Mouse (Mus musculus) T-helper 1 cell (primary cell): Measurements from ENCODE around the gene Zfp239.
"Not testable (repeated sequence)": the region's sequence is repeated elsewhere in the genome, so short reads cannot be mapped to it uniquely, and the experiment has no call there.

Source experiments
- in situ Hi-C: fragments of 300-600 bp; cut with MboI, MseI; formaldehyde crosslinking; loops from one replicate; pipeline ENCODE4 v1.15.1; 2025; ENCODE audit warnings: high pct_unique_total_duplicates

The Zfp239 gene

GRCm38 (mm10) chr6:117861848-117862247 lies at the start of gene Zfp239:
Gene Zfp239 (plus strand): TSS chr6:117862100.
- in situ Hi-C loops: loop anchor here (5.0 kb wide), 1 partner anchor 55 kb away; no protein-coding TSS in a partner anchor

DNA sequence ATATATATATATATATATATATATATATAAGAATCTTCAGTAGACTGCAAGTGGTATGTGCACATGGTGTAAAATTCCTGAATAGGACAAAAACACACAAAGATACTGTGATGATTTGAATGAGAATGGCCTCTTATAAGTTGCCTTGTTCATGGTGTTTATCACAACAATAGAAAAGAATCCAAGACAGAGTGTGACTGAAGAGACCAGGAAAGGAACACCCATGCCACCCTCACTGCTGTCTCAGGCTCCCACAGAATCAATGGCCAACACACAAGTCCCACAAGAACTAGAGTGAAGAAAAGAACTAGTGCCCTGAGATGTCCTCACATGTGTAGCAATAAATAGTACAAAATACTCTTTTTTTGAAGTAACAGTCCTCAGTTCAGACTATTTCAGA lies 47.2 kb upstream of the Zfp239 start:
- in situ Hi-C loops: loop anchor here (5.0 to 25.0 kb wide), 2 partner anchors 47 to 1052 kb away; no protein-coding TSS in a partner anchor

GRCm38 (mm10) chr6:117817108-117817541 lies 44.8 kb upstream of the Zfp239 start:
- in situ Hi-C loops: loop anchor here (25.0 kb wide), 1 partner anchor 1055 kb away; no protein-coding TSS in a partner anchor

GRCm38 (mm10) chr6:117820327-117820726 lies 41.6 kb upstream of the Zfp239 start:
- in situ Hi-C loops: loop anchor here (5.0 to 25.0 kb wide), 3 partner anchors 148 to 1058 kb away; no protein-coding TSS in a partner anchor

- in situ Hi-C loops: no loop called here
Measured at GRCm38 (mm10) chr6:117825369-117825768, 36.5 kb upstream of the Zfp239 start.

- in situ Hi-C loops: no loop called here
Measured at GRCm38 (mm10) chr6:117828273-117828672, 33.6 kb upstream of the Zfp239 start.

GRCm38 (mm10) chr6:117840686-117841510 lies 21.0 kb upstream of the Zfp239 start, which contains the start of gene Zfp637:
Gene Zfp637 (plus strand): TSS chr6:117841180.
- in situ Hi-C loops: loop anchor here (10.0 kb wide), 1 partner anchor 84 kb away; no protein-coding TSS in a partner anchor

DNA sequence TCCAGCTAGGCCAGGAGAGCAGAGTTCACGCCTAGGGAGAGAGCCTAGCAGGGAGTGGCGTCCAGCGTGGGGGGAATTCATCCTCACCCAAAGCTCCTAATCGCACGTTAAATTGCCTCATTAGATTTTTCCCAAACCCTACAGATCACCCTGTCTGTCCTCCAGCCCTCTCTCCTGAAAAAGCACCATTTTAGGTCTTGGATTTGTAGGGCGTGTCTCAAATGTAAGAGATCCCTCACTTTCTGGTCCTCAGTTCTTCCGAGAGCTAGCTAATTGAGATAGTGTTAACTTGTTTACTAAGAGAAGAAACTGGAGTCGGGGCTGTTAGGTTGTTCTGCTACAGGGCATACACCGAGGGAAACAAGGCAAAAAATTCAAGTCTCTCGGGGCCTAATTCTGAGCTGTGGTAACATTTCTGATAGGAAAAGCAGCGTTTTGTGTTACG lies 20.4 kb upstream of the Zfp239 start:
- in situ Hi-C loops: loop anchor here (10.0 kb wide), 1 partner anchor 83 kb away; no protein-coding TSS in a partner anchor

DNA sequence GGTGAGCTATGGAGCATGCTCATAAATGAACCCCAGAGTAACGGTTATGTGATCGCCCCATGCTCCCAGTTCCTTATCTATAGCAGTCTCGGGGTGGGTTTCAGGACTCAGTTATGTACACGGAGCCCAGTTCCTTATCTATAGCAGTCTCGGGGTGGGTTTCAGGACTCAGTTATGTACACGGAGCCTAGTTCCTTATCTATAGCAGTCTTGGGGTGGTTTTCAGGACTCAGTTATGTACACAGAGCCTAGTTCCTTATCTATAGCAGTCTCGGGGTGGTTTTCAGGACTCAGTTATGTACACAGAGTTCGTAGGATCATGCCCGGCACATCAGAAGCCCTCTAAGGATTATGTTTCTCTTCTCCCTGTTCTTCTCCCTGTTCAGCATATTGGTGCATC lies 17.3 kb upstream of the Zfp239 start:
- in situ Hi-C loops: loop anchor here (10.0 kb wide), 1 partner anchor 80 kb away; no protein-coding TSS in a partner anchor

DNA sequence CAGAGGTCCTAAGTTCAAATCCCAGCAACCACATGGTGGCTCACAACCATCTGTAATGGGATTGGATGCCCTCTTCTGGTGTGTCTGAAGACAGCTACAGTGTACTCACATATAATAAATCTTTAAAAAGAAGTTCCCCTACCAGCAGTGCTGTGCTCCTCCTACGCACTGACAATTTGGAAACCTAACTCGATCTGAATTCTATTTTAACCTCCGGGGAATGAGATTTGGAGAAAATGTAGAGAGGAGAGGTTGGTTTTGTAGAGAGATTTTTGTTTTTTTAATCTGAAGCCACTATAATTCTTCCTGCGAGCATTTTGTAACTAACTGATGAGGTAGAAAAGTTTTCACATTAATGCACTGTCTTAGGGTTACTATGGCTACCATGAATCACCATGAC lies 15.2 kb upstream of the Zfp239 start:
- in situ Hi-C loops: loop anchor here (10.0 kb wide), 1 partner anchor 78 kb away; no protein-coding TSS in a partner anchor

DNA sequence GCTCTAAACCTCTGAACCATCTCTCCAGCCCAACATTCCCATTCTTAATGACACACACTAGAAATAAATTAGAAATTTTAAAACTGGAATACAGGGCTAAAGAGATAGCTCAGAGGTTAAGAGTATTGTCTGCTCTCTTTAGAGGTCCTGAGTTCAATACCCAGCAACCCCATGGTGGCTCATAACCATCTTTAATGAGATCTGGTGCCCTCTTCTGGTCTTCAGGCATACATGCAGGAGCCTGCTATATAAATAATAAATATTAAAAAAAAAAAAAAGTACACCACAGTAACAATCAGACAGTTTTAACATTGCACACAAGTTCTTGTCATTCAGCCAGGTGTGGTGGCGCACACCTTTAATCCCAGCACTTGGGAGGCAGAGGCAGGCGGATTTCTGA lies 14.1 kb upstream of the Zfp239 start:
- in situ Hi-C loops: loop anchor here (10.0 kb wide), 1 partner anchor 77 kb away; no protein-coding TSS in a partner anchor

DNA sequence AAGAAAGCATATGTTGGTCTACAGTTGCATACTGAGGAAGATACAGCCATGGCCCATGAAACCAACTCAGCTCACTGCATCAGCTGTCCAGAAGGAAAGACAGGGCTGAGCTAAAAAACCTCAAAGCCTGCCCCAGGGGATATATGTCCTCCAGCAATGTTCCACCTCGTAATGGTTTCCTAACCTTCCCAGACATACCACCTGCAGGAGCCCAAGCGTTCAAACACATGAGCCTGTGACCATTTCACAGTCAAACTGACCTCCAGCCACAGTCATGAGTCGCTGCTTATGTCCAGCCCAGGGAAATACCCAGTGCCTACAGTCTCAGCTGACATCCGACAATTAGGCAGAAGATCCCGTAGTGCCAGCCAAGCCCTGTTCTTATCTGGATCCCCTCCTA lies 13.3 kb upstream of the Zfp239 start:
- in situ Hi-C loops: loop anchor here (10.0 kb wide), 1 partner anchor 76 kb away; no protein-coding TSS in a partner anchor

DNA sequence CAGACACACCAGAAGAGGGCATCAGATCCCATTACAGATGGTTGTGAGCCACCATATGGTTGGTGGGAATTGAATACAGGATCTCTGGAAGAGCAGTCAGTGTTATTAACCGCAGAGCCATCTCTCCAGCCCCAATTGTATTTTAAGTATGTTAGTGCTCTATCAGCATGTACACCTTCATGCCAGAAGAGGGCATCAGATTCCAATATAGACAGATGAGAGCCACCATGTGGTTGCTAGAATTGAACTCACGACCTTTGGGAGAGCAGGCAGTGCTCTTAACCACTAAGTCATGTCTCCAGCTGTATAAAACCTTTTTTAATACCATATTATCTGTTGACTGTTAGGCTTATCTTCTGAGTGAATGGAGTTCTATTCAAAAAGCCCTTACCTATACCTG lies 10.2 kb upstream of the Zfp239 start:
- in situ Hi-C loops: no loop called here

- in situ Hi-C loops: no loop called here
Measured at GRCm38 (mm10) chr6:117857990-117858389, 3.9 kb upstream of the Zfp239 start.

DNA sequence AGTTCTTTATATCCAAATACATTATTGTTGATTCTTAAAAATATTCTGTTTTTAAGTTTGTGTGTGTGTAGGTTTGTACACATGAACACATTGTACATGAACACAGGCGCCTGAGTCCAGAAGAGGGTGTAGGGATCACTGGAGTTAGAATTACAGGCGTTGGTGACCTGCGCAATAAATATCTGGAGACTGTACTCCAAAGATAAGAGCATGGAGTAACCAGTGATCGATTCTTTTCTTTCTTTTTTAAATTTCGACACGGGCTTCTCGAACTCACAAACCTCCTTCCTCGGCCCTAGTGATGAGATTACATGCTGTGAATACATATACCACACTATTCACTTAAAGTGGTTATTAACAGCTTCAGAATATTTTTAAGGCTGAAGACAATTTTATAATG lies 565 bp downstream of the Zfp239 start:
- in situ Hi-C loops: loop anchor here (5.0 kb wide), 1 partner anchor 55 kb away; no protein-coding TSS in a partner anchor

DNA sequence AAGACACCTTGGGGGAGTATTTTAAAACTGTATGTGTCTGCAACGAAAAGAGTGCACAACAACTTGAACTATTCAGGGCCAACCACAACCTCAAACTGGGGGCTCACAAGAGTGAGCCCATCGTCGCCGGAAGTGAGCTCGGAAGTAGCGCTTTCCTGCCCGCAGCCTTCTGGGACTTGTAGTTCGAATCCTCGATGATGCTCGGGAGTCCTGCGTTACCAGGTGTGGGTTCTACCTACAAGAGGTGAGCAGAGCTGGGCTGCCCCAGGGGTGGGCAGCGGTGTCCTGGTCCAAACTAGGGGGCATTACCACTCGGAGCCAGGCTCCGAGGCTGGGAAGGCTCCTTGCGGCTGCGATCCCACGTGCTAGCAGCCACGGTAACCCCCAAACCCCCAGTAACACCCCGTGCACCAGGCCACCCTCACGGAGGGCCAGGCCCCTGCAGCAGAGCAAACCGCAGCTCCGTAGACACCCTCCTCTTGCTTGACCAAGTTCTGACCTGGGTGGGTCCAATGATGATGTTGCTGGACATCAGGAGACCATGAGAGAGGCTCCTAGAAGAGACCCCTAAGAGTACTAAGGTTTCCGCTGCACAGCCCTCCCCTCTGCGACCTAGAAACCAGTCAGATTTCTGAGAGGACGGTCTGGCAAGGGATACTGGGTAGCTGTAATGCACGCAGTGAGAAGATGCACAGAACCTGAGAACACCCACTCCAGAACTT lies 1.2 kb downstream of the Zfp239 start:
- in situ Hi-C loops: loop anchor here (5.0 kb wide), 1 partner anchor 54 kb away; no protein-coding TSS in a partner anchor

- in situ Hi-C loops: loop anchor here (5.0 kb wide), 1 partner anchor 54 kb away; no protein-coding TSS in a partner anchor
Measured at GRCm38 (mm10) chr6:117863751-117864150, 1.9 kb downstream of the Zfp239 start.

GRCm38 (mm10) chr6:117868187-117868586 lies 6.3 kb downstream of the Zfp239 start:
- in situ Hi-C loops: no loop called here

GRCm38 (mm10) chr6:117871034-117871433 lies 9.1 kb downstream of the Zfp239 start:
- in situ Hi-C loops: no loop called here

GRCm38 (mm10) chr6:117873450-117873849 lies 11.6 kb downstream of the Zfp239 start:
- in situ Hi-C loops: not testable (repeated sequence)

DNA sequence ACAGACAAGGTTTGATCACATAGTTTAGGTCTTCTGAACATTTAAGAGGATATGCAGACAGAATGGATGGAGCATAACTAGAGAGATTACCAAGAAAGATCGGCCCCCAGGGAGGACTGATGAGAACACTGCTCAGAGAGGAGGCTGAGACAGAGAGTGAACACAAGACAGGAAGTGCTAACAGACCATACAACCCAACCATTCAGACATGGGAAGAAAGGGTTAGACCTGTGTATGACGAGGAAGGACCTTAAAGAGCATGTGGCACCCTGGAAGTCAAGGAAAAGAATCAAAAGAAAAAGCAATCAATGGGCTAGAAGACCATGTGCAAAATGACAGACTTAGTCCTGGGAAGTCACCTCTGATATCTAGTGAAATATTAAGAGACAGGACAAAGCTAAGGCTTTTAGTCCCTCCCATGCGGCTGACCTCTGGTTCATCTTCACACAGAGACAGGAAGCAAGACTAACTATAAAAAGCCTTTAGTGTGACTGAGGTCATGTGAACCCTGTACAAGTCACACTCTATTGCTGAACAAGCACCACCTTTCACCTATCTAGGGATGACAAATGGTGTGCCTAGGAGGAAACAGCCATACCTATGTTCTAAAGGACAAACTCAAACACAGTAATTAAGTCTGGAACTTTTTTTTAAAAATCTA lies 12.9 kb downstream of the Zfp239 start:
- in situ Hi-C loops: no loop called here
